Mouse (Mus musculus) kidney, adult 2 months (tissue): ENCODE data around the gene Plcxd3.

Experiments used
- CTCF ChIP-seq: fragments of 200-500 bp; conservative IDR thresholded peaks from 2 replicates; pipeline ENCODE4 v1.5.1; 2011; ENCODE audit warnings: low read depth, mild to moderate bottlenecking, control low read depth, low read length, moderate library complexity, mixed read lengths; ENCODE audit not compliant: insufficient read depth, insufficient read length
- POLR2A ChIP-seq: fragments of 200-500 bp; IDR thresholded peaks from one replicate; pipeline ENCODE4 v1.6.1; 2011; ENCODE audit warnings: low read depth, low read length, control low read depth

GRCm38 (mm10) chr15:4356397-4356796 is 18.9 kb upstream of the Plcxd3 start:
- TF ChIP-seq POLR2A: no peak
- TF ChIP-seq CTCF: no peak
